Mouse (Mus musculus) urinary bladder, adult 18-20 months (tissue): ENCODE data around the gene Atp13a2.

Experiments used
- DNase-seq, 2 experiments: peaks; one replicate each; pipeline ENCODE4 v3.0.0; 2022; ENCODE audit warnings: low spot score in 2 of 2, mixed read lengths in 2 of 2

Atp13a2 gene

GRCm38 (mm10) chr4:140996812-140997211 lies 10.1 kb downstream of the Atp13a2 start:
- no peak for DNase-seq

- DNase-seq = no peak
Measured at GRCm38 (mm10) chr4:141005983-141006382, 19.3 kb downstream of the Atp13a2 start.

- no peak for DNase-seq
Measured at GRCm38 (mm10) chr4:141008028-141008427, 21.4 kb downstream of the Atp13a2 start.

GRCm38 (mm10) chr4:141010118-141010517 lies 23.4 kb downstream of the Atp13a2 start, which contains the start of gene Mfap2:
Gene Mfap2 (plus strand): TSS chr4:141010418.
- DNase-seq = no peak

- no peak for DNase-seq
Measured at GRCm38 (mm10) chr4:141010526-141010925, 23.9 kb downstream of the Atp13a2 start.

GRCm38 (mm10) chr4:141010941-141011429 lies 24.3 kb downstream of the Atp13a2 start:
- DNase-seq = no peak

- no peak for DNase-seq
Measured at GRCm38 (mm10) chr4:141011556-141012328, 25.1 kb downstream of the Atp13a2 start.

GRCm38 (mm10) chr4:141012558-141012957 lies 25.9 kb downstream of the Atp13a2 start:
- no peak for DNase-seq

GRCm38 (mm10) chr4:141014114-141014513 lies 27.4 kb downstream of the Atp13a2 start:
- DNase-seq = no peak

GRCm38 (mm10) chr4:141014856-141015255 lies 28.2 kb downstream of the Atp13a2 start:
- no peak for DNase-seq

- no peak for DNase-seq
Measured at GRCm38 (mm10) chr4:141015356-141015755, 28.7 kb downstream of the Atp13a2 start.

GRCm38 (mm10) chr4:141016311-141016710 lies 29.6 kb downstream of the Atp13a2 start:
- DNase-seq = no peak

GRCm38 (mm10) chr4:141017657-141018436 lies 31.2 kb downstream of the Atp13a2 start:
- no peak for DNase-seq

GRCm38 (mm10) chr4:141020220-141020619 lies 33.5 kb downstream of the Atp13a2 start:
- no peak for DNase-seq

GRCm38 (mm10) chr4:141020811-141021613 lies 34.3 kb downstream of the Atp13a2 start:
- no peak for DNase-seq

- no peak for DNase-seq
Measured at GRCm38 (mm10) chr4:141021614-141021929, 34.9 kb downstream of the Atp13a2 start.

- DNase-seq = no peak
Measured at GRCm38 (mm10) chr4:141024052-141024451, 37.4 kb downstream of the Atp13a2 start.

GRCm38 (mm10) chr4:141024992-141025391 lies 38.3 kb downstream of the Atp13a2 start:
- DNase-seq = no peak

GRCm38 (mm10) chr4:141030541-141031206 lies 44.0 kb downstream of the Atp13a2 start:
- DNase-seq = no peak

GRCm38 (mm10) chr4:141031733-141032132 lies 45.1 kb downstream of the Atp13a2 start:
- peak; percentile 55 to 59 for DNase-seq
